Mouse (Mus musculus): ENCODE measurements around the gene Abcb8.

Abcb8 gene

GRCm38 (mm10) chr5:24369767-24370166 lies 23.7 kb upstream of the Abcb8 start:
- no peak for DNase-seq

GRCm38 (mm10) chr5:24373807-24374206 lies 19.7 kb upstream of the Abcb8 start:
- no peak for DNase-seq

- DNase-seq, result peak; percentile 18
These were observed 19.2 kb upstream of the Abcb8 start for GRCm38 (mm10) chr5:24374216-24374615.

- DNase-seq, result no peak
These were observed 18.7 kb upstream of the Abcb8 start for GRCm38 (mm10) chr5:24374666-24375328.

GRCm38 (mm10) chr5:24378700-24379099 lies 14.8 kb upstream of the Abcb8 start:
- no peak for DNase-seq

- no peak for DNase-seq
These were observed 14.0 kb upstream of the Abcb8 start for GRCm38 (mm10) chr5:24379501-24379900.

GRCm38 (mm10) chr5:24380499-24380898 lies 13.0 kb upstream of the Abcb8 start:
- no peak for DNase-seq

GRCm38 (mm10) chr5:24381486-24381885 lies 12.0 kb upstream of the Abcb8 start:
- no peak for DNase-seq

- DNase-seq, result no peak
These were observed 11.5 kb upstream of the Abcb8 start for GRCm38 (mm10) chr5:24381988-24382387.

- DNase-seq, result peak; percentile 97
These were observed 10.2 kb upstream of the Abcb8 start for GRCm38 (mm10) chr5:24383026-24383859.

- peak; percentile 49 for DNase-seq
These were observed 9.1 kb upstream of the Abcb8 start for GRCm38 (mm10) chr5:24384407-24384806.

GRCm38 (mm10) chr5:24385374-24385773 lies 8.1 kb upstream of the Abcb8 start:
- no peak for DNase-seq

- DNase-seq, result no peak
These were observed 7.4 kb upstream of the Abcb8 start for GRCm38 (mm10) chr5:24385887-24386550.

- DNase-seq, result peak; percentile 56
These were observed 5.9 kb upstream of the Abcb8 start for GRCm38 (mm10) chr5:24387264-24388241.

GRCm38 (mm10) chr5:24388246-24388915 lies 5.1 kb upstream of the Abcb8 start:
- DNase-seq, result no peak

- peak; percentile 53 for DNase-seq
These were observed 4.3 kb upstream of the Abcb8 start for GRCm38 (mm10) chr5:24389011-24389657.

- DNase-seq, result no peak
These were observed 3.8 kb upstream of the Abcb8 start for GRCm38 (mm10) chr5:24389658-24390020.

- no peak for DNase-seq
These were observed 1.6 kb upstream of the Abcb8 start, which contains the start of gene Atg9b for GRCm38 (mm10) chr5:24391864-24392263. Atg9b (minus strand) TSS chr5:24392143.

- no peak for DNase-seq
These were observed 739 bp upstream of the Abcb8 start for GRCm38 (mm10) chr5:24392724-24393123.

GRCm38 (mm10) chr5:24394165-24394894 lies 867 bp downstream of the Abcb8 start:
- DNase-seq, result peak; percentile 97

- peak; percentile 23 for DNase-seq
These were observed 2.8 kb downstream of the Abcb8 start for GRCm38 (mm10) chr5:24396254-24396653.

Data from lung, postnatal 36 days (tissue).